Mouse (Mus musculus) Patski (cell line): Measurements from ENCODE around the gene Ap3d1. TPM values are rescaled to one million over a fixed set of nuclear protein-coding genes. Genes with fewer than 3 reads are reported as not detected.
A peak's percentile ranks its signal among the peaks of the same experiment; 100 is the strongest.

ENCODE experiments used
- ATAC-seq: fragments of 100-300 bp; one replicate; pipeline ENCODE4 v1.8.0; 2021
- CTCF ChIA-PET: fragments of 350-600 bp; sonication (Branson Sonifier 250); formaldehyde crosslinking; loops from one replicate; lab custom pipeline; 2022; ENCODE audit warnings: inconsistent platforms; lab: Charles Lee
- POLR2A ChIA-PET: fragments of 350-600 bp; sonication (Branson Sonifier 250); formaldehyde crosslinking; loops from one replicate; lab custom pipeline; 2022; ENCODE audit warnings: antibody characterized with exemption, inconsistent platforms; lab: Charles Lee
- DNase-seq: peaks from one replicate; pipeline ENCODE4 v3.0.0-alpha.2; 2011; ENCODE audit warnings: low read depth, low spot score
- H3K27me3 ChIP-seq: fragments of 371-371 bp; one replicate; pipeline ENCODE4 v1.5.1; 2021
- CTCF ChIP-seq: fragments of 100-300 bp; IDR thresholded peaks from one replicate; pipeline ENCODE4 v1.5.1; 2021
- in situ Hi-C: fragments of 300-500 bp; cut with MboI; formaldehyde crosslinking; loops from 3 replicates; pipeline ENCODE4 v1.11.1; 2018; ENCODE audit warnings: low pct_unique_long_range_greater_than_20kb, mixed read lengths
- polyA plus RNA-seq: library from polyadenylated mRNA; unstranded; gene quantifications from one replicate; pipeline ENCODE4 v1.2.3, GENCODE M21; 2021

Ap3d1 gene
- polyA plus RNA-seq, 1 experiment from 2014 or later, result 103 TPM

DNA sequence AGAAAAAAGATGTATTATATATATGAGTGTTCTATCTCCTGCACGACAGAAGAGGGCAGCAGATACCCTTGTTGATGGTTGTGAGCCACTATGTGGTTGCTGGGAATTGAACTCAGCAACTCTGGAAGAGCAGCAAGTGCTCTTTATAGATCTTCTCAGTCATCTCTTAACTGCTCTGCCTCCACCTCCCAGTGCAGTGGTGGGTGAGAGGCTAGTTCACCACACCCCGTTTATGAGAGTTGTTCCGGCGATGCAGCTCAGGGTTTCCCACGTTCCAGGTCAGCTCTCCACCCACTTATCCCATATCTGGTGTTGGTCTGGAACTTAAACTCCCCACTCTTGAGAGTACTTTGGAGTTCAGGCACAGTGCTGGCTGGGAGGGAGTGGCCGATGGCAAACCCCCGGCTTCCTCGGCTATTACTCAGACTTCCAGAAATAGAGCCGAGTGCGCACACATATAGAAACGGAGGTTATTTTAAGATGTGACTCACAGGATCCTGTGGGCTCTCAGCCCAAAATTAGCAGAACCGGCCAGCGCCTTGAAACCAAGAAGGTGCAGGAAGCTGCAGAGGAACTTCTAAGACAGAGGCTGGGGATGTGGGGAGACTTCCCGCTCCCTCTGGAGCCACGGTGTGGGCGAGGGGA, 9.2 kb upstream of the Ap3d1 start:
- CTCF ChIA-PET, result interaction anchor here (0.6 to 2.9 kb wide), 6 partner anchors 12 to 54 kb away, joined by 3 to 12 read pairs (median 4); no protein-coding TSS in a partner anchor
- peak; percentile 89 for DNase-seq
- TF ChIP-seq CTCF, result no peak
- POLR2A ChIA-PET, result interaction anchor here (1.0 to 1.5 kb wide), 2 partner anchors 15 to 24 kb away, joined by 3 to 4 read pairs; no protein-coding TSS in a partner anchor
- no peaks in the 10 kb centered on the region for H3K27me3 ChIP-seq
- in situ Hi-C loops, result no loop called here
- peak; percentile 48 for ATAC-seq

DNA sequence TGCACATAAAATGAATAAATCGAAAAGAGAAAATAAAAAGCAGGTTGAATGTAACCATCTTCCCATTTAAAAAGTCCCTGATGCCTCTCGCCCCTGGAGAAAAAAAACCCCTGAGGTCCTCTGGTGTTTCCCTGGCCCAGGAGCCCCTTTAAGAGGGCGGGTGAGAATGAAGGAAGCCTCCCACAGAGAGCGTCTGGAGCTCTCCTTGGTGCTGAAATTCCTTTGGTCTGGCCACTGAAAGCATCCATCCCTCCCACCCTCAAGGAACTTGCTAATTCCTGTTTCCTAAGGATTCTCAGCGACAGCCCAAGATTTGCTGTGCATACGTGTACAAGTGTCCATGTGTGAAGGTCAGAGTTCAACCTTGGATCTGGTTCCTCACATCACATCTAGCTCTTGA, 6.5 kb upstream of the Ap3d1 start:
- ChIA-PET CTCF (interaction anchor here (0.8 to 3.5 kb wide), 8 partner anchors 9 to 130 kb away, joined by 3 to 28 read pairs (median 4); no protein-coding TSS in a partner anchor), POLR2A (interaction anchor here (1.2 kb wide), 1 partner anchor 29 kb away, joined by 3 read pairs; no protein-coding TSS in a partner anchor)
- no peak for TF ChIP-seq CTCF
- ATAC-seq, result no peak
- DNase-seq, result no peak
- no peaks in the 10 kb centered on the region for H3K27me3 ChIP-seq
- in situ Hi-C loops, result loop anchor here (5.0 kb wide), 4 partner anchors 49 to 244 kb away; partner anchors contain the start of genes Plekhj1 and Sf3a2

DNA sequence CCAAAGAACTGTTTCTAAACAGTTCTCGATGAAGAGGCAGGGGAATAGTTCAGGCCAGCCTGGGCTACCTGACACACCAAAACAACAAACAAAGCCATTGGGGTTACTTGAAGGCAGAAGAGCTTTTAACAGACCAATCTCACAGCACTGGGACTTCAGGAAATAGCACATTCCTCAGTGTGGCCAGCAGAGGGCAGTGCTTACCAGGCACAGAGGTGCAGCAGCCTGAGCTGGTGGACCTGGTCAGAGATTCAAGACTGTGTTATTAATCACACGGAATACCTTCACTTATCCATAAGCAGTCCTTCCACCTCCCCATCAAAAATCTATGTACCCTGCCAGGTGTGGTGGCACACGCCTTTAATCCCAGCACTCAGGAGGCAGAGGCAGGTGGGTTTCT, 5.3 kb upstream of the Ap3d1 start:
- POLR2A ChIA-PET, result interaction anchor here (0.5 to 1.4 kb wide), 2 partner anchors 71 to 251 kb away, joined by 3 to 4 read pairs; no protein-coding TSS in a partner anchor
- DNase-seq, result no peak
- CTCF ChIA-PET, result interaction anchor here (0.6 to 3.5 kb wide), 9 partner anchors 9 to 131 kb away, joined by 3 to 28 read pairs (median 5); no protein-coding TSS in a partner anchor
- in situ Hi-C loops, result loop anchor here (5.0 kb wide), 4 partner anchors 50 to 245 kb away; partner anchors contain the start of genes Plekhj1 and Sf3a2
- TF ChIP-seq CTCF, result no peak
- no peaks in the 10 kb centered on the region for H3K27me3 ChIP-seq
- ATAC-seq, result no peak

DNA sequence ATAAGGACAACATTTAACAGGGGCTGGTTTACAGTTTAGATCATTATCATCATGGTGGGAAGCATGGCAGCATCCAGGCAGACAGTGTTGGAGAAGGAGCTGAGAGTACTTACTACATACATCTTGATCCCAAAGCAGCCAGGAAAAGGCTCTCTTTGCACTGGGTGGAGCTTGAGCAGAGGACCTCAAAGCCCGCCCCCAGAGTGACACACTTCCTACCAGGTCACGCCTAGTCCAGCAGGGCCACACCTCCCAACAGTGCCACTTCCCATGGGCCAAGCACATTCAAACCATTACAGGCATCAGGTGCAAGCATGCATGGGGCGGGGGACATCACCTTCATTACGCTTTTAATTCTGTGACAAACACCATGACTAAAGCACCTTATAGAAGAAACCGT, 2.2 kb upstream of the Ap3d1 start:
- no peaks in the 10 kb centered on the region for H3K27me3 ChIP-seq
- in situ Hi-C loops, result no loop called here
- TF ChIP-seq CTCF, result no peak
- ATAC-seq (no peak), DNase-seq (no peak)
- ChIA-PET CTCF (interaction anchor here (1.2 kb wide), 1 partner anchor 70 kb away, joined by 3 read pairs; no protein-coding TSS in a partner anchor), POLR2A (no interaction called here)

DNA sequence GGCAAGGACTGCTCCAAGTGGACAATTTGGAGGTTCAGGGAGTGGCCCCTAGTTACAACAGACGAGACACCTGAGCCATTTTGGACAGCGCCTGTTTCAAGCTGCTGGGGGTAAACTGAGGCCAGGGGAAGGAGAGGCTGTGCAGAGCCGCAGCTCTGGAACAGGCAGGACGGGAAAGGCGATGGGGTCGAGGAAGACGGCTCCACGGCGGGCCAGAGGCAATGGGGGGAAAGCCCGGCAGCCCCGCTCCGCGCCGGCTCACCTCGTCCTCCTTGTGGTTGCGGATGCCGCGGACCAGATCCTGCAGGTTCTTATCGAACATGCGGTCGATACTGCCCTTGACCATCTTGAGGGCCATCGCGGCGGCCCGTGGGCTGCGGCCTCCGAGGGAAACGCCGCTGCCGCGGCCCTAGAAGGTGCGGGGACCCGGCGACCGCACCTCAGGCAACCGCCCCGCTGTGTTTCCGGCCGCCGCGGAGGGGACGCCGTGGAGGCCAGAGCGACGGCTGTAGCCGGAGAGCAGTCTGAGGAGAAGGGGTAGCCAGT, 357 bp downstream of the Ap3d1 start:
- in situ Hi-C loops, result no loop called here
- TF ChIP-seq CTCF, result no peak
- DNase-seq, result no peak
- POLR2A ChIA-PET, result interaction anchor here (1.2 to 1.8 kb wide), 3 partner anchors 18 to 25 kb away, joined by 3 to 4 read pairs (median 3); no protein-coding TSS in a partner anchor
- ATAC-seq, result no peak
- CTCF ChIA-PET, result interaction anchor here (1.2 to 1.5 kb wide), 3 partner anchors 29 to 176 kb away, joined by 3 to 4 read pairs (median 3); no protein-coding TSS in a partner anchor
- H3K27me3 ChIP-seq, result no peaks in the 10 kb centered on the region

DNA sequence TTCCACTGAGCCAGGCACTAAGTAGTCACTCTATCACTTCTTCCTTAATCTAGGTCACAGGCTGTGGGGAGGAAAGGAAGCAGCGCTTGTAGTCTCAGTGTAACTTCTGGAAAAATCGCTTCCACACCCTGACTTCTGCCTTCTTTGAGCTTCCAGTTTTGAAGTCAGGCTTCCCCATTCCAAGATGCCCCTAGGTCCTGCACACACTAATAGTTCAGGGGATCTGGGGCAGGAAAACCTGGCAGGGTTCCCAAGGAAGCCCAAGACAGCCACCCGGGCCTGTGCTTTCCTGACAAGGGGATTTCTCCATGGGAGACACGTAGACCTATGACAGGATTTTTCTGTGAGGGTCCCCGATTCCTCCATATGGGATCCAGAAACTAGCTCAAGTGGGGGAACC, 918 bp downstream of the Ap3d1 start:
- in situ Hi-C loops, result no loop called here
- TF ChIP-seq CTCF, result no peak
- DNase-seq, result no peak
- no peak for ATAC-seq
- no peaks in the 10 kb centered on the region for H3K27me3 ChIP-seq
- ChIA-PET POLR2A (interaction anchor here (1.2 to 1.8 kb wide), 3 partner anchors 18 to 24 kb away, joined by 3 to 4 read pairs (median 3); no protein-coding TSS in a partner anchor), CTCF (interaction anchor here (1.2 to 1.5 kb wide), 2 partner anchors 29 to 33 kb away, joined by 3 to 4 read pairs; no protein-coding TSS in a partner anchor)

DNA sequence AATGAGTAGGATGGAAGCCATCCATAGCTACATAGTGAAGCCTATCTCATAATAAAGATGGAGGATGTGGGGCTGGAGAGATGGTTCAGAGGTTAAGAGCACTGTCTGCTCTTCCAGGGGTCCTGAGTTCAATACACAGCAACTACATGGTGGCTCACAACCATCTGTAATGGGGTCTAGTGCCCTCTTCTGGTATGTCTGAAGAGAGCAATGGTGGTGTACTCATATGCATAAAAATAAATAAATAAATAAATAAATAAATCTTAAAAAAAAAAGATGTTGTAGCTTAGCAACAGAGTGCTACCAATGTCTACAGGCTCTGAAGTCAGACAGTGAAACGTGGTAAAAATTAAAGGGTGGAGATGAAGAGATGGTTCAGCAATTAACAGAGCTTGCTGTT, 3.4 kb downstream of the Ap3d1 start:
- DNase-seq, result no peak
- ChIA-PET POLR2A (interaction anchor here (1.1 kb wide), 1 partner anchor 10 kb away, joined by 3 read pairs; no protein-coding TSS in a partner anchor), CTCF (interaction anchor here (0.9 to 1.4 kb wide), 4 partner anchors 8 to 143 kb away, joined by 3 read pairs; no protein-coding TSS in a partner anchor)
- H3K27me3 ChIP-seq, result no peaks in the 10 kb centered on the region
- no peak for ATAC-seq
- no peak for TF ChIP-seq CTCF
- in situ Hi-C loops, result no loop called here

DNA sequence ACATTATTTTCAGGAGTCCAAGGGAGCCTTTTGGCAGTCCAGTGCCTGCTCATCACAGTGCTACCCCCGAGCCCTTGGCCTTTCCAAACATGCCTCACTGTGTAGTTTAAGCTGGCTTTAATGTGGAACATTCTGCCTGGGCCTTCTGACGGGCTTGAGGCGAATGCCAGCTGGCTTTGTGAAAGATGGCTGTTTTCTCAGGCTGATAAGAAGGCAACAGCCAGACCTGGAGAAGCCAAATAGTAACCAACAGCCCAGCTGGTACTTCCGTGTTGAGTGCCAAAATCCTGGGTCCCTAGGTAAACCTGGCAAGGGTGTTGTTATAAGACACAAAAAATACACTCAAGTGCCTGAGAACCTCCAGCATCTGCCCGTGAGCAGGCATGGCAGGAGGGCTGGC, 5.3 kb downstream of the Ap3d1 start:
- no peak for TF ChIP-seq CTCF
- POLR2A ChIA-PET, result interaction anchor here (0.8 to 2.1 kb wide), 4 partner anchors 9 to 124 kb away, joined by 3 to 9 read pairs (median 3); no protein-coding TSS in a partner anchor
- DNase-seq, result no peak
- CTCF ChIA-PET, result interaction anchor here (1.0 kb wide), 1 partner anchor 10 kb away, joined by 3 read pairs; no protein-coding TSS in a partner anchor
- no peaks in the 10 kb centered on the region for H3K27me3 ChIP-seq
- in situ Hi-C loops, result no loop called here
- ATAC-seq, result no peak

DNA sequence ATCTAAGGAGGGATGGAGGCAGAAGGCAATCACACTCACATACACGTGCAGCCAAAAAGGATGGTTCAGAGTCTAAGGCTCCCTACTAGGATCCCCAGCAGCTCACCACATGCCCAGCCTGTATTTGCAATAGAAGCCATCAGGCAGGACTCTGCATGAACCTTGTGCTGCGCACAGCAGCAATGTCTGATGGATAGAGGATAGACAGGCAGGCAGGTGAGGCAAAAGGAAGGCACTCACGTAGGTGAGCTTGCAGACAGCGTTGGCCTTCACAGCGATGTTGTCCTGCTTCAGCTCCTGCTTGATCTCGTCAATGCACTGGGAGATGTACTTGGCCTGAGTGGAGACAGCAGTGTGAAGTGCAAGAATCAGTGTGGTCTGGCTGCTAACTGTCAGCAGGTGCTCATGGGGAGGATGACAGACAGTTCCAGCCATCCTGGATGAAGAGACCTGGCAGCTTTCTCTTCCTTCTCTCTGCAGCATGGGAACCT, 9.4 kb downstream of the Ap3d1 start:
- ChIA-PET POLR2A (no interaction called here), CTCF (interaction anchor here (1.4 kb wide), 1 partner anchor 13 kb away, joined by 4 read pairs; no protein-coding TSS in a partner anchor)
- no peak for ATAC-seq
- in situ Hi-C loops, result no loop called here
- TF ChIP-seq CTCF, result no peak
- DNase-seq, result no peak
- H3K27me3 ChIP-seq, result no peaks in the 10 kb centered on the region
